Comparison of ENCODE assay signal across 8 mouse cellular contexts in the genomic region with DNA sequence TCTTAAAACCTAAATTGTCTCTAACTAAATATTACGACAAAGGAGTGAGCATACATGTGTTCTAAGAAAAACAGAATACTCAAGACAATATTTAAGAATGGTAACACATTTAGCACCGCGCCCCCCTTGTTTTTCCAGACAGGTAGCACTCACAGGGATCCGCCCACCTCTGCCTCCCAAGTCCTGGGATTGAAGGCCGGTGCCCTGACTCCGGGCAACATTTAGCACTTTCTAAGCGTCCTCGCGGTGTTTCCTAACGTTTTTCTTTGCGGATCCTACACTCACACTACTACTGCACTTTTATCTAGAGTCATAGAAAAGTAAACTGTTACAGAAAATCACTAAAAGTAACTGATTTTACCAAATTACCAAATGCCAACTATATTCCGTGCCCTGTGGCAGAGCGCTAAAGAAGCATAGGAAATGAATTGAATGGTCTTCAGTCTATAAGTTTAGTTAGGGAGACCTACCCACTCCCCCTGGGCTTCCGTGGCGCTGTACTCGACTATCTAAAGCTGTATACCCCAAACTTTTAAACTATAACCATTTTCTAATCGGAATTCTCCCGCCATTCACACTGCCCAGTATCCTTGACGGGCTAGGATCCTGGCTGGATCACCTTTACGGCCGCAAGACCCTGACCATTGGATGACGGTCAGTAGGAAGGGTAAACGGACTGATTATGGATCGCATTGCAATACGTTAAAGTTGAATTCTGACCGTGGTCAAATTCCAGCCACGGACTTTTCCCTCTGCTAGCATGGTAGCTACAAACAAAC. TPM values are rescaled to one million over a fixed set of nuclear protein-coding genes. Genes with fewer than 3 reads are reported as not detected.
DNase-seq lines count a peak whose midpoint lies in the region; ATAC-seq lines count a peak whose summit lies in the region.

No protein-coding gene starts in this region.

- H3K27ac ChIP-seq in lung, embryonic 16.5 days (ENCODE audit: low read length): peak overlapping the region; percentile 78
- H3K27ac ChIP-seq in hindbrain, embryonic 15.5 days (replicated peaks): peak overlapping the region; percentile 59
- H3K27ac ChIP-seq in liver, embryonic 16.5 days (ENCODE audit: low read length): peak overlapping the region; percentile 88

- no peak for DNase-seq in lung, postnatal 25 days (ENCODE audit: low spot score)
- DNase-seq in embryo, embryonic 11 days: peak; percentile 21
- DNase-seq in thymus, postnatal 36 days: peak; percentile 2 to 20
- DNase-seq in gastrocnemius, postnatal 36 days: no peak
- no peak for DNase-seq in layer of hippocampus, adult 9-11 months

- intact Hi-C loops in gastrocnemius, postnatal 36 days (cut with DNase I): loop anchor here (5.0 kb wide), 2 partner anchors 254 to 274 kb away; no protein-coding TSS in a partner anchor

- no peaks in the 10 kb centered on the region for H3K27me3 ChIP-seq in lung, embryonic 16.5 days (ENCODE audit: control insufficient read depth, insufficient read depth, low read depth, low read length)
- 0 out of 2 replicates have a peak, but pooled peaks cover 2% of the 10 kb centered on the region for H3K27me3 ChIP-seq in hindbrain, embryonic 15.5 days
- no peaks in the 10 kb centered on the region for H3K27me3 ChIP-seq in liver, embryonic 16.5 days (ENCODE audit: control insufficient read depth, insufficient read depth, low read depth, low read length)

- peak overlapping the region; percentile 79 for H3K4me2 ChIP-seq in lung, embryonic 16.5 days (ENCODE audit: low read depth, low read length)
- peak overlapping the region; percentile 76 for H3K4me2 ChIP-seq in hindbrain, embryonic 15.5 days
- peak overlapping the region; percentile 93 for H3K4me2 ChIP-seq in liver, embryonic 16.5 days (ENCODE audit: low read depth, low read length)

- peak; percentile 18 for ATAC-seq in lung, embryonic 16.5 days (ENCODE audit: low read depth)
- peak; percentile 23 for ATAC-seq in hindbrain, embryonic 15.5 days (ENCODE audit: low FRiP score, low read depth)
- peak; percentile 20 for ATAC-seq in liver, embryonic 16.5 days (ENCODE audit: low read depth)

- H3K36me3 ChIP-seq in lung, embryonic 16.5 days (ENCODE audit: control insufficient read depth, insufficient read depth, low read length): peaks cover 22% of the 10 kb centered on the region
- H3K36me3 ChIP-seq in hindbrain, embryonic 15.5 days: peaks cover 23% of the 10 kb centered on the region
- peaks cover 5% of the 10 kb centered on the region for H3K36me3 ChIP-seq in liver, embryonic 16.5 days (ENCODE audit: control insufficient read depth, insufficient read depth)

- H3K4me3 ChIP-seq in lung, embryonic 16.5 days (ENCODE audit: low read length): peak overlapping the region; percentile 90
- H3K4me3 ChIP-seq in hindbrain, embryonic 15.5 days: peak overlapping the region; percentile 68
- H3K4me3 ChIP-seq in liver, embryonic 16.5 days (ENCODE audit: low read depth, low read length): peak overlapping the region; percentile 77

- 4% methylated on average over 27 of the region's 27 CpGs for WGBS in lung, embryonic 16.5 days
- WGBS in hindbrain, embryonic 15.5 days: 7% methylated on average over 27 of the region's 27 CpGs
- 5% methylated on average over 27 of the region's 27 CpGs for WGBS in liver, embryonic 16.5 days (ENCODE audit: insufficient replicate concordance)

- H3K4me1 ChIP-seq in lung, embryonic 16.5 days (replicated peaks; ENCODE audit: control insufficient read depth, insufficient read depth, low read length): peaks cover 6% of the 10 kb centered on the region
- peaks cover 9% of the 10 kb centered on the region for H3K4me1 ChIP-seq in hindbrain, embryonic 15.5 days (replicated peaks)
- H3K4me1 ChIP-seq in liver, embryonic 16.5 days (ENCODE audit: control insufficient read depth, low read depth, low read length): peaks cover 3% of the 10 kb centered on the region

- no peaks in the 10 kb centered on the region for H3K9me3 ChIP-seq in lung, embryonic 16.5 days (ENCODE audit: control insufficient read depth, low read length)
- no peaks in the 10 kb centered on the region for H3K9me3 ChIP-seq in hindbrain, embryonic 15.5 days
- H3K9me3 ChIP-seq in liver, embryonic 16.5 days (replicated peaks; ENCODE audit: control insufficient read depth, low read length): no peaks in the 10 kb centered on the region

- peak overlapping the region; percentile 85 for H3K9ac ChIP-seq in lung, embryonic 16.5 days (ENCODE audit: low read length)
- peak overlapping the region; percentile 55 for H3K9ac ChIP-seq in hindbrain, embryonic 15.5 days
- H3K9ac ChIP-seq in liver, embryonic 16.5 days (ENCODE audit: low read depth, low read length): peak overlapping the region; percentile 75

RNA-seq across cellular contexts. Expression of a gene that starts 0.7 kb away (rescaled TPM):
- polyA plus RNA-seq in lung, embryonic 16.5 days (2015; fragmentation: Nextera tagmentation; extraction: Ambion mirVana): 41.5 and 46.6 TPM in 2 replicates
- 37.0 and 37.1 TPM in 2 replicates for polyA plus RNA-seq in hindbrain, embryonic 15.5 days (2015; fragmentation: Nextera tagmentation; extraction: Ambion mirVana)
- 18.5 and 21.3 TPM in 2 replicates for polyA plus RNA-seq in liver, embryonic 16.5 days (2015; fragmentation: Nextera tagmentation; extraction: Ambion mirVana)
- 10 to 100 TPM; 25.5 to 30.4 TPM for total RNA-seq in gastrocnemius, postnatal 36 days (2021)

RNA-seq across cellular contexts. Expression of a gene that starts 31.4 kb away (rescaled TPM):
- 18.1 and 18.4 TPM in 2 replicates for polyA plus RNA-seq in lung, embryonic 16.5 days (2015; fragmentation: Nextera tagmentation; extraction: Ambion mirVana)
- 10.5 and 14.4 TPM in 2 replicates for polyA plus RNA-seq in hindbrain, embryonic 15.5 days (2015; fragmentation: Nextera tagmentation; extraction: Ambion mirVana)
- polyA plus RNA-seq in liver, embryonic 16.5 days (2015; fragmentation: Nextera tagmentation; extraction: Ambion mirVana): 11.4 and 11.6 TPM in 2 replicates
- total RNA-seq in gastrocnemius, postnatal 36 days (2021): 10 to 100 TPM; 14.2 to 20.6 TPM

Comparison
In these comparisons a context has a peak if more than half of its experiments do, and no peak if none do; other contexts are left out.
1. DNase-seq: peak in embryo, embryonic 11 days (single experiment) and thymus, postnatal 36 days (2 of 2); none in lung, postnatal 25 days (single experiment), gastrocnemius, postnatal 36 days (0 of 2) and layer of hippocampus, adult 9-11 months (single experiment).
2. Peak in every context shown above with its lines, with median percentiles within 50 percentile points of each other: ATAC-seq, H3K27ac ChIP-seq, H3K4me2 ChIP-seq, H3K4me3 ChIP-seq and H3K9ac ChIP-seq.